Mouse (Mus musculus) cerebellum, adult 2 months (tissue): ENCODE measurements around the gene Lingo2. TPM values are rescaled to one million over a fixed set of nuclear protein-coding genes. Genes with fewer than 3 reads are reported as not detected.

Source experiments
- DNase-seq, 2 experiments: peaks; one replicate each; pipeline ENCODE4 v3.0.0; 2021
- H3K27ac ChIP-seq: fragments of 200-500 bp; 2 replicates; pipeline ENCODE4 v1.5.1; 2012; ENCODE audit warnings: low read length, control low read depth, inconsistent platforms; ENCODE audit not compliant: insufficient read depth
- H3K27me3 ChIP-seq: fragments of 200-500 bp; 2 replicates; pipeline ENCODE4 v1.6.1; 2012; ENCODE audit warnings: inconsistent platforms, mild to moderate bottlenecking, low read length, moderate library complexity; ENCODE audit not compliant: control insufficient read depth, insufficient read depth
- H3K4me1 ChIP-seq: fragments of 200-500 bp; 2 replicates; pipeline ENCODE4 v1.6.1; 2011; ENCODE audit warnings: low read length; ENCODE audit not compliant: control insufficient read depth, insufficient read depth
- H3K4me3 ChIP-seq: fragments of 200-500 bp; replicated peaks from 2 replicates; pipeline ENCODE3; 2011; ENCODE audit warnings: mild to moderate bottlenecking, low read depth, low read length, control low read depth; ENCODE audit not compliant: insufficient read depth
- CTCF ChIP-seq: fragments of 200-500 bp; IDR thresholded peaks from 2 replicates; pipeline ENCODE4 v1.5.1; 2011; ENCODE audit warnings: low read depth, mild to moderate bottlenecking, control low read depth, low read length, moderate library complexity, borderline replicate concordance; ENCODE audit not compliant: insufficient read depth
- POLR2A ChIP-seq: fragments of 200-500 bp; IDR thresholded peaks from 2 replicates; pipeline ENCODE4 v1.6.1; 2011; ENCODE audit warnings: low read length, control low read depth, borderline replicate concordance; ENCODE audit not compliant: insufficient read depth
- WGBS: fragments of 180-500 bp; shearing (Covaris S2); methylation state at CpG from one replicate; pipeline ENCODE4 v1.1.7; 2018; 5-methylcytosine and 5-hydroxymethylcytosine counted together
- polyA plus RNA-seq: library from polyadenylated mRNA; depleted of rRNA; stranded (reverse); fragments of >200 nt; gene quantifications from 2 replicates; pipeline ENCODE4 v1.2.3, GENCODE M21; 2012

Lingo2 gene
- polyA plus RNA-seq, 1 experiment = 6.4 TPM

- H3K27ac ChIP-seq = no peak overlapping the region
- DNase-seq = no peak
- H3K4me1 ChIP-seq = no peaks in the 10 kb centered on the region
- WGBS = 59% methylated on average over 2 of the region's 2 CpGs
- TF ChIP-seq POLR2A (no peak), CTCF (no peak)
- no peak overlapping the region for H3K4me3 ChIP-seq
- no peaks in the 10 kb centered on the region; the same call in 1 of the 2 replicates for H3K27me3 ChIP-seq
These were observed 254.7 kb downstream of the Lingo2 start for GRCm38 (mm10) chr4:36696810-36697209.

GRCm38 (mm10) chr4:36659920-36660319 lies 291.6 kb downstream of the Lingo2 start:
- no peak for DNase-seq
- Histone ChIP-seq H3K27me3 (no peaks in the 10 kb centered on the region), H3K4me3 (no peak overlapping the region), H3K4me1 (no peaks in the 10 kb centered on the region), H3K27ac (no peak overlapping the region)
- WGBS = 90% methylated on average over 2 of the region's 2 CpGs
- TF ChIP-seq CTCF = no peak
- no peak for TF ChIP-seq POLR2A

- H3K27ac ChIP-seq = no peak overlapping the region
- no peaks in the 10 kb centered on the region for H3K27me3 ChIP-seq
- no peak for DNase-seq
- H3K4me1 ChIP-seq = no peaks in the 10 kb centered on the region
- no peak overlapping the region for H3K4me3 ChIP-seq
- no peak for TF ChIP-seq CTCF
- TF ChIP-seq POLR2A = no peak
These were observed 303.8 kb downstream of the Lingo2 start for GRCm38 (mm10) chr4:36647753-36648152.

GRCm38 (mm10) chr4:36635666-36636065 lies 315.9 kb downstream of the Lingo2 start:
- H3K4me1 ChIP-seq = no peaks in the 10 kb centered on the region
- TF ChIP-seq POLR2A = no peak
- TF ChIP-seq CTCF = no peak
- WGBS = 91% methylated on average over 2 of the region's 2 CpGs
- H3K27me3 ChIP-seq = no peaks in the 10 kb centered on the region
- H3K4me3 ChIP-seq = no peak overlapping the region
- DNase-seq = no peak
- no peak overlapping the region for H3K27ac ChIP-seq

- Histone ChIP-seq H3K27ac (no peak overlapping the region), H3K27me3 (no peaks in the 10 kb centered on the region), H3K4me1 (no peaks in the 10 kb centered on the region), H3K4me3 (no peak overlapping the region)
- DNase-seq = no peak
- WGBS = 40% methylated on average over 5 of the region's 5 CpGs
- TF ChIP-seq POLR2A (no peak), CTCF (no peak)
These were observed 374.7 kb downstream of the Lingo2 start for GRCm38 (mm10) chr4:36576801-36577200.

GRCm38 (mm10) chr4:36576256-36576655 lies 375.3 kb downstream of the Lingo2 start:
- WGBS = 8% methylated on average over 3 of the region's 3 CpGs
- TF ChIP-seq POLR2A = no peak
- no peak for TF ChIP-seq CTCF
- Histone ChIP-seq H3K27me3 (no peaks in the 10 kb centered on the region), H3K4me3 (no peak overlapping the region), H3K4me1 (no peaks in the 10 kb centered on the region), H3K27ac (no peak overlapping the region)
- no peak for DNase-seq

- no peak overlapping the region for H3K27ac ChIP-seq
- no peaks in the 10 kb centered on the region for H3K27me3 ChIP-seq
- no peak overlapping the region for H3K4me3 ChIP-seq
- 76% methylated on average over 1 of the region's 1 CpGs for WGBS
- H3K4me1 ChIP-seq = no peaks in the 10 kb centered on the region
- TF ChIP-seq CTCF (no peak), POLR2A (no peak)
- no peak for DNase-seq
These were observed 385.0 kb downstream of the Lingo2 start for GRCm38 (mm10) chr4:36566544-36566943.

GRCm38 (mm10) chr4:36560997-36561396 lies 390.6 kb downstream of the Lingo2 start:
- H3K27ac ChIP-seq = no peak overlapping the region
- H3K27me3 ChIP-seq = no peaks in the 10 kb centered on the region
- 78% methylated on average over 1 of the region's 1 CpGs for WGBS
- H3K4me1 ChIP-seq = no peaks in the 10 kb centered on the region
- no peak for TF ChIP-seq POLR2A
- no peak for DNase-seq
- no peak overlapping the region for H3K4me3 ChIP-seq

- DNase-seq = no peak
- Histone ChIP-seq H3K4me3 (no peak overlapping the region), H3K27me3 (no peaks in the 10 kb centered on the region), H3K27ac (no peak overlapping the region), H3K4me1 (no peaks in the 10 kb centered on the region)
- 50% methylated on average over 2 of the region's 2 CpGs for WGBS
- TF ChIP-seq POLR2A (no peak), CTCF (no peak)
These were observed 410.7 kb downstream of the Lingo2 start for GRCm38 (mm10) chr4:36540664-36541360.
